Comparison of ENCODE assay signal across 8 mouse cellular contexts in genomic region chr6:144780608-144781285, GRCm38 (mm10). TPM values are rescaled to one million over a fixed set of nuclear protein-coding genes. Genes with fewer than 3 reads are reported as not detected.
DNase-seq lines count a peak whose midpoint lies in the region; ATAC-seq and TF ChIP-seq lines count a peak whose summit lies in the region.

No protein-coding gene starts in this region.

- H3K9me3 ChIP-seq in kidney, embryonic 15.5 days (replicated peaks): no peaks in the 10 kb centered on the region
- no peaks in the 10 kb centered on the region for H3K9me3 ChIP-seq in forebrain, embryonic 14.5 days (replicated peaks; ENCODE audit: control insufficient read depth, low read length)
- no peaks in the 10 kb centered on the region for H3K9me3 ChIP-seq in limb, embryonic 12.5 days

- peaks cover 25% of the 10 kb centered on the region for H3K27me3 ChIP-seq in kidney, embryonic 15.5 days
- no peaks in the 10 kb centered on the region for H3K27me3 ChIP-seq in forebrain, embryonic 14.5 days (replicated peaks; ENCODE audit: control insufficient read depth, insufficient read depth, low read length)
- H3K27me3 ChIP-seq in limb, embryonic 12.5 days: peaks cover 15% of the 10 kb centered on the region
- H3K27me3 ChIP-seq in myocyte (ENCODE audit: control insufficient read depth, insufficient read depth, insufficient read length): no peaks in the 10 kb centered on the region

- peak overlapping the region; percentile 55 for H3ac ChIP-seq in myocyte (ENCODE audit: control insufficient read depth, insufficient read length)

- no peak for ATAC-seq in kidney, embryonic 15.5 days (replicated peaks; ENCODE audit: low FRiP score)
- no peak for ATAC-seq in forebrain, embryonic 14.5 days
- ATAC-seq in limb, embryonic 12.5 days (ENCODE audit: insufficient number of reproducible peaks, insufficient read depth, low FRiP score, low TSS enrichment, low read depth): no peak

- H3K4me3 ChIP-seq in kidney, embryonic 15.5 days (replicated peaks): peak overlapping the region; percentile 79
- peak overlapping the region; percentile 64 for H3K4me3 ChIP-seq in forebrain, embryonic 14.5 days (ENCODE audit: low read depth, low read length)
- H3K4me3 ChIP-seq in limb, embryonic 12.5 days (replicated peaks): peak overlapping the region; percentile 76
- H3K4me3 ChIP-seq in myocyte: peak overlapping the region; percentile 34

- H3K36me3 ChIP-seq in kidney, embryonic 15.5 days: no peaks in the 10 kb centered on the region
- no peaks in the 10 kb centered on the region for H3K36me3 ChIP-seq in forebrain, embryonic 14.5 days (ENCODE audit: control insufficient read depth, insufficient read depth, low read length)
- H3K36me3 ChIP-seq in limb, embryonic 12.5 days: no peaks in the 10 kb centered on the region
- H3K36me3 ChIP-seq in myocyte (ENCODE audit: control insufficient read depth, insufficient read depth): no peaks in the 10 kb centered on the region

- H3K79me2 ChIP-seq in myocyte (ENCODE audit: control insufficient read depth, insufficient read depth): no peaks in the 10 kb centered on the region

- peak overlapping the region; percentile 80 for H3K27ac ChIP-seq in kidney, embryonic 15.5 days
- H3K27ac ChIP-seq in forebrain, embryonic 14.5 days (ENCODE audit: low read depth, low read length): no peak overlapping the region
- 0 out of 2 replicates have a peak overlapping the region, but pooled peaks have one; percentile 64 for H3K27ac ChIP-seq in limb, embryonic 12.5 days

- TF ChIP-seq POLR2A in myocyte (IDR thresholded peaks at IDR 0.05; ENCODE audit: insufficient read length, low read depth): no peak

- H3K4me2 ChIP-seq in kidney, embryonic 15.5 days: peak overlapping the region; percentile 98
- peak overlapping the region; percentile 86 for H3K4me2 ChIP-seq in forebrain, embryonic 14.5 days (ENCODE audit: low read length)
- peak overlapping the region; percentile 93 for H3K4me2 ChIP-seq in limb, embryonic 12.5 days
- peak overlapping the region; percentile 65 for H3K4me2 ChIP-seq in myocyte (ENCODE audit: low read depth)

- H3K4me1 ChIP-seq in kidney, embryonic 15.5 days: peaks cover 25% of the 10 kb centered on the region
- H3K4me1 ChIP-seq in forebrain, embryonic 14.5 days (ENCODE audit: control insufficient read depth, insufficient read depth, low read length): peaks cover 6% of the 10 kb centered on the region; the same call in 1 of the 2 replicates
- peaks cover 30% of the 10 kb centered on the region for H3K4me1 ChIP-seq in limb, embryonic 12.5 days (replicated peaks)

- 21% methylated on average over 8 of the region's 9 CpGs for WGBS in kidney, embryonic 15.5 days
- 18% methylated on average over 9 of the region's 9 CpGs for WGBS in forebrain, embryonic 14.5 days
- 20% methylated on average over 8 of the region's 9 CpGs for WGBS in limb, embryonic 12.5 days

- no peak for DNase-seq in kidney, adult 8-10 months
- no peak for DNase-seq in forebrain, embryonic 14.5 days (ENCODE audit: low spot score)
- DNase-seq in ovary, postnatal 10 days (ENCODE audit: low spot score): no peak
- DNase-seq in left cerebral cortex, postnatal 36 days (ENCODE audit: low spot score in 2 of 2): no peak
- no peak for DNase-seq in frontal cortex, adult 2 months (ENCODE audit: extremely low spot score in 1 of 2, low spot score in 1 of 2)

- H3K9ac ChIP-seq in kidney, embryonic 15.5 days: peak overlapping the region; percentile 68
- peak overlapping the region; percentile 89 for H3K9ac ChIP-seq in forebrain, embryonic 14.5 days (ENCODE audit: low read length)
- H3K9ac ChIP-seq in limb, embryonic 12.5 days (replicated peaks): peak overlapping the region; percentile 81

- intact Hi-C loops in left cerebral cortex, postnatal 36 days (cut with DNase I): loop anchor here (10.0 kb wide), 1 partner anchor 276 kb away; no protein-coding TSS in a partner anchor

TF ChIP-seq in myocyte, 11 proteins besides CTCF, POLR2A, EP300 and RAD21:
- TF ChIP-seq MYOG (IDR thresholded peaks at IDR 0.05; ENCODE audit: control insufficient read depth in 1 of 3, insufficient read depth in 1 of 3, insufficient read length in 2 of 3, low read depth in 2 of 3): no peak
- no peak for TF ChIP-seq MAX (IDR thresholded peaks at IDR 0.05; ENCODE audit: low read depth)
- no peak for TF ChIP-seq SRF (IDR thresholded peaks at IDR 0.05; ENCODE audit: control insufficient read depth, insufficient read length, low read depth)
- TF ChIP-seq E2F4 (IDR thresholded peaks at IDR 0.05; ENCODE audit: insufficient read depth): no peak
- no peak for TF ChIP-seq USF1 (IDR thresholded peaks at IDR 0.05; ENCODE audit: low read depth)
- no peak for TF ChIP-seq CEBPB (IDR thresholded peaks at IDR 0.05; ENCODE audit: insufficient read depth, poor library complexity, severe bottlenecking)
- no peak for TF ChIP-seq POLR2AphosphoS2 (IDR thresholded peaks at IDR 0.05; ENCODE audit: insufficient read length, low read depth)
- TF ChIP-seq REST (IDR thresholded peaks at IDR 0.05; ENCODE audit: insufficient read depth, insufficient read length): no peak
- no peak for TF ChIP-seq TCF3 (IDR thresholded peaks at IDR 0.05; ENCODE audit: insufficient read length, low read depth)
- no peak for TF ChIP-seq TCF12 (IDR thresholded peaks at IDR 0.05; ENCODE audit: insufficient read depth, poor library complexity, severe bottlenecking)
- TF ChIP-seq MYOD1 (IDR thresholded peaks at IDR 0.05; ENCODE audit: control insufficient read depth in 1 of 3, insufficient read length in 2 of 3, low read depth in 2 of 3): no peak

RNA-seq across cellular contexts. Expression of gene Sox5, which starts 1.0 kb away (rescaled TPM):
- polyA plus RNA-seq in kidney, embryonic 15.5 days (2015; fragmentation: Nextera tagmentation; extraction: Ambion mirVana): 14.1 and 14.3 TPM in 2 replicates
- 115 and 143 TPM in 2 replicates for polyA plus RNA-seq in forebrain, embryonic 14.5 days (2014; fragmentation: Nextera tagmentation; extraction: Ambion mirVana)
- 92.0 and 96.1 TPM in 2 replicates for polyA plus RNA-seq in limb, embryonic 12.5 days (2016; fragmentation: Nextera tagmentation; extraction: Ambion mirVana)
- polyA plus RNA-seq in myocyte (2012; fragmentation: generic; extraction: Trizol): 0.50 TPM
- 10 to 100 TPM; 52.1 to 57.9 TPM for total RNA-seq in left cerebral cortex, postnatal 36 days (2021)
- polyA plus RNA-seq in frontal cortex, adult 2 months (2012; rRNA removed): 27.9 and 28.2 TPM in 2 replicates

Comparison
In these comparisons a context has a peak if more than half of its experiments do, and no peak if none do; other contexts are left out.
1. RNA of gene Sox5, which starts 1.0 kb away (polyA plus RNA-seq): 115 to 143 TPM in forebrain, embryonic 14.5 days, 92.0 to 96.1 TPM in limb, embryonic 12.5 days, 27.9 to 28.2 TPM in frontal cortex, adult 2 months and 14.1 to 14.3 TPM in kidney, embryonic 15.5 days; 0.50 TPM in myocyte (single experiment); every median in the first group is over 10 times any median in the second.
2. Peak in every context shown above with its lines, with median percentiles within 50 percentile points of each other: H3K4me2 ChIP-seq, H3K4me3 ChIP-seq and H3K9ac ChIP-seq.